Mouse (Mus musculus): Measurements from ENCODE around the gene 2900026A02Rik.

GRCm38 (mm10) chr5:113085931-113086330 is 135.1 kb downstream of the 2900026A02Rik start:
- TF ChIP-seq CTCF (IDR thresholded peaks at IDR 0.05; ENCODE audit: insufficient read depth, low read length), result no peak
- TF ChIP-seq POLR2A (IDR thresholded peaks at IDR 0.05; ENCODE audit: borderline replicate concordance, extremely low read depth, low read depth, low read length), result no peak
